Mouse (Mus musculus): Measurements from ENCODE around the gene 2310061I04Rik. TPM values are rescaled to one million over a fixed set of nuclear protein-coding genes. Genes with fewer than 3 reads are reported as not detected.

The 2310061I04Rik gene
- polyA plus RNA-seq, 1 experiment from 2014 or later: 22.7 TPM

DNA sequence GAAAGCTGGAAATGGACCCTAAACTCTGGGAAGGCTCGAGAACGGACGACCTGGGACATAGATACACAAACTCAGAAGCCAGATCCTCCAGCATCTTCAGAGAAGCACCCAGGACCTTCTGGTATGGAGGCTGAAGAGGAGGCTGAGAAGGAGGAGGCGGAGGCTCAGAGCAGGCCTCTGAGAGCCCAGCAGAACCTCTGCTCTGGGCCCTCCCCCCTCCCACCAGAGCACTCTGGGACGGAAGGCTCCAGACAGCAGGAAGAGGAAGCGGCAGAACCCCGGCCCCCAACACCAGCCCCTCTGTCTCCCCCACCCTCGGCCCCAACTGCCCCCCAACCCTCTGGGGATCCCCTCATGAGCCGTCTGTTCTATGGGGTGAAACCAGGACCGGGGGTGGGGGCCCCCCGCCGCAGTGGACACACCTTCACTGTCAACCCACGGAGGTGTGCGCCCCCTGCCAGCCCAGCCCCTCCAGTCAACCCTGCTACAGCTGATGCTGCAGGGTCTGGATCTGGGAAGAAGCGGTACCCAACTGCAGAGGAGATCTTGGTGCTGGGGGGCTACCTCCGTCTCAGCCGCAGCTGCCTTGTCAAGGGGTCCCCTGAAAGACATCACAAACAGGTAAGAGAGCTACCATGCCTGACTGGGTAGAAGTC is 28.9 kb downstream of the 2310061I04Rik start:
- H3K4me1 ChIP-seq (ENCODE audit: control insufficient read depth, insufficient read depth, low read length): peaks cover 39% of the 10 kb centered on the region
- WGBS: 42% methylated on average over 17 of the region's 17 CpGs
- H3K36me3 ChIP-seq (ENCODE audit: control insufficient read depth, insufficient read depth, low read length): peaks cover 11% of the 10 kb centered on the region

DNA sequence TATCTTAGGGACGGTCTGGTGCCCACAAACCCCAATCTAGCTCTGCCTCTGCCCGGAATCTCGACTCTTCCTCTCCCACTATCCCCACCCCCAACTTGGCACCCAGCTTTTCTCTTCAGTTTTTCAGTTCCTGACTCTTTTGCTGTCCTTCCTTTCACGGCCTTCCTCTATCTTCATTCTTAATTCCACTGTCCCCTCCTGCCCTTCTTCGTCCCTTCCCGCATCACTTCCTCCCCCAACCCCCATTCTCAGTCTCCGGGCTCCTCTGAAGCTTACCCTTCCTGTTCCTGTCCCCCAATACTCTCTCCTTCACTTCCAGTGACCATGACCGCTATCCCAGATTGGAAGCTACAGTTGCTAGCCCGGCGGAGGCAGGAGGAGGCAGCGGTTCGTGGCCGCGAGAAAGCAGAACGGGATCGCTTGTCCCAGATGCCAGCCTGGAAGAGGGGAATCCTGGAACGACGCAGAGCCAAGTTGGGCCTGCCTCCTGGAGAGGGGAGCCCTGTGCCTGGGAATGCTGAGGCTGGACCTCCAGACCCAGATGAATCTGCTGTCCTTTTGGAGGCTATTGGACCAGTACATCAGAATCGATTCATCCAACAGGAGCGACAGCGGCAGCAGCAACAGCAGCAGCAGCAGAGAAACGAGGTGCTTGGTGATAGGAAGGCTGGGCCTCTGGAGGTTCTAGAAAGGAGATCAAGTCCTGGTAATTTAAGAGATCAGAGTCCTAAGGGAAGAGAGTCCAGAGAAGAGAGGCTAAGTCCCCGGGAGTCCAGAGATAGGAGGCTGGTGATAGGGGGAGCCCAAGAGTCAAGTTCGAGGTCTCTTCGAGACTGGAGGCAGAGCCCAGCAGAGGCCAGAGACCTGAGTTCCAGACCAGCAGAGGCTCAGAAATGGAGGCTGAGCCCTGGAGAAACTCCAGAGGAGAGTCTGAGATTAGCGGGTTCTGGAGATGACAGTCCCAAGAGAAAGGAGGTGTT is 30.0 kb downstream of the 2310061I04Rik start:
- H3K4me3 ChIP-seq (ENCODE audit: low read depth, low read length): peak overlapping the region; percentile 61
- peak overlapping the region; percentile 92 for H3K9ac ChIP-seq (ENCODE audit: low read length)
- peak overlapping the region; percentile 77 for H3K4me2 ChIP-seq
- H3K27ac ChIP-seq (ENCODE audit: low read depth, low read length): peak overlapping the region; percentile 99
- peaks cover 11% of the 10 kb centered on the region for H3K36me3 ChIP-seq (ENCODE audit: control insufficient read depth, insufficient read depth, low read length)
- no peak for ATAC-seq (ENCODE audit: low FRiP score)
- H3K27me3 ChIP-seq (ENCODE audit: control insufficient read depth, insufficient read depth, low read length): no peaks in the 10 kb centered on the region
- WGBS: 11% methylated on average over 26 of the region's 26 CpGs
- peak; percentile 92 for DNase-seq (ENCODE audit: low spot score, missing footprints)
- H3K4me1 ChIP-seq (ENCODE audit: control insufficient read depth, insufficient read depth, low read length): peaks cover 36% of the 10 kb centered on the region
- H3K9me3 ChIP-seq (ENCODE audit: control insufficient read depth, low read length): peaks cover 5% of the 10 kb centered on the region

More for the DNA sequence above, 28.9 kb downstream of the 2310061I04Rik start:
- no peak overlapping the region for H3K27ac ChIP-seq (ENCODE audit: low read depth, low read length)
- ATAC-seq (ENCODE audit: low FRiP score): no peak
- H3K9me3 ChIP-seq (ENCODE audit: control insufficient read depth, low read length): peaks cover 5% of the 10 kb centered on the region
- H3K4me2 ChIP-seq: peak overlapping the region; percentile 77
- DNase-seq (ENCODE audit: low spot score, missing footprints): peak; percentile 84
- no peaks in the 10 kb centered on the region for H3K27me3 ChIP-seq (ENCODE audit: control insufficient read depth, insufficient read depth, low read length)
- H3K9ac ChIP-seq (ENCODE audit: low read length): peak overlapping the region; percentile 92
- peak overlapping the region; percentile 61 for H3K4me3 ChIP-seq (ENCODE audit: low read depth, low read length)

DNA sequence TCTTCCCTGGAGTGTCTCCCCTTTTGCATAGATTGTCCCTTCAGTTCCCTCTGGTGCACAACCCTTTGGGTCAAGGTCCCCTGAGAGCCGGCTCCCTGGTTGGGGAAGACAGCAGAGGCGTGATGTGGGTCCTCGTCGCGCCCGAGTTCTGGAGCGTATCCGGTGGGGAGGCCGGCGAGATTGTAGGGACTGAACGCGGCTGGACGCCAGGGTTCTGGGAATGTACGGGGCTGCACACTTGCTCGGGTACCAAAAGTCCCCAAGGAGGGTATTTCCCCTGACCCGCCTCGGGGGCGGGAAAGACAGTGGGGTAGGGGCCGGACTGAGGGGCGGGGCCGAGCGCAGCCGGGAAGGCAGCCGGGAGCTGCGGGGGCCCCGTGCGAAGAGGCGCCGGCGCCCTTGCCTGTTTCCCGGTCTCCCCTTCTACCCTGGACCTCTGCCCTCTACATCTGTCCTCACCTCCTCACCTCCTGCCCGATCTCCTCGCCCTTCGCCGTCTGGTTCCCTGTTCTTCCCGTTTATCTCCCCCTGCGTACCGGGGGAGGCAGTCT is 30.9 kb downstream of the 2310061I04Rik start:
- H3K27ac ChIP-seq (ENCODE audit: low read depth, low read length): peak overlapping the region; percentile 99
- WGBS: 0% methylated on average over 38 of the region's 38 CpGs
- H3K9me3 ChIP-seq (ENCODE audit: control insufficient read depth, low read length): peaks cover 5% of the 10 kb centered on the region
- H3K4me2 ChIP-seq: peak overlapping the region; percentile 77
- H3K4me1 ChIP-seq (ENCODE audit: control insufficient read depth, insufficient read depth, low read length): peaks cover 38% of the 10 kb centered on the region
- peaks cover 10% of the 10 kb centered on the region for H3K36me3 ChIP-seq (ENCODE audit: control insufficient read depth, insufficient read depth, low read length)
- DNase-seq (ENCODE audit: low spot score, missing footprints) (peak; percentile 96), ATAC-seq (ENCODE audit: low FRiP score) (peak; percentile 54)
- H3K9ac ChIP-seq (ENCODE audit: low read length): peak overlapping the region; percentile 92
- no peaks in the 10 kb centered on the region for H3K27me3 ChIP-seq (ENCODE audit: control insufficient read depth, insufficient read depth, low read length)
- peak overlapping the region; percentile 61 for H3K4me3 ChIP-seq (ENCODE audit: low read depth, low read length)

DNA sequence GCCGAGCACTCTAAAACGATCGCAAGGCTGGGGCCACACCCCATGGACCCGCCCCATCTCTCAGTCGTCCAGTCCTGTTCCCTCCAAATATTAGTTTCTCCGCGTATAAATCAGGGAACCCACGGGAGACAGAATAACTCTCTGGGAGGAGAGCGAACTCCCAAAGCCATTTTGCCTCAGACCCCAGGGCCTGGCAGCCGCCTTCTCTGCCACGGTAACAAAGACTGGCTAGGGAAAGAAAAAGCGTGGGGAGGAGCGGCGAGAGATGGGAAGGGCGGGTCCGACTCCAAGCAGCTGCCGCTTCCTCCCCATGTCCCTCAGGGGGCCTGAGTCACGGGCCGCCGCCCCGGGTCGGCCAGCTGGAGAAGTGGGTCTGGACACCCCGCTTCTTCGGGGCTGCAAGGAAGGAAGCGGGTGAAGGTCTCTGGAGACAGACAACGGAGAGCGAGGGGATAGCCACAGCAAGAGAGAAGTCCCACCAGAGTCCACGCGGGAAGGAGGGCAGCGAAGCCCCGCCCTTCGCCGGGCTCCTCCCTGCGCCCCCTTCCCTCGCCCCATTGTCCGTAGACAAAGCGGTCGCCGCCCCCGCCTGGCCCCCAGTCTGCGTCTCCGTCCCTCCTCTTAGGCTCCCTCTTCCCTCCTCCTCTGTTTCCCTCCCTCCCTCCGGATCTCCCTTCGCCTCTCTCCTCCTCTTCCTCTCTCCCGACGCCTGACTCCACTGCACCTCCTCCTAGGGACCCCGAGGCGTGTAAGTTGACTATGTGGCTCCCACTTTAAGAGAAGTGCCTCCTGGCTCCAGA is 31.6 kb downstream of the 2310061I04Rik start, which contains the start of gene Ppp1r18:
Gene Ppp1r18, plus strand, starts transcription at position 113 of the 800 bp plus-strand sequence.
- under 1% methylated on average over 46 of the region's 48 CpGs for WGBS

DNA sequence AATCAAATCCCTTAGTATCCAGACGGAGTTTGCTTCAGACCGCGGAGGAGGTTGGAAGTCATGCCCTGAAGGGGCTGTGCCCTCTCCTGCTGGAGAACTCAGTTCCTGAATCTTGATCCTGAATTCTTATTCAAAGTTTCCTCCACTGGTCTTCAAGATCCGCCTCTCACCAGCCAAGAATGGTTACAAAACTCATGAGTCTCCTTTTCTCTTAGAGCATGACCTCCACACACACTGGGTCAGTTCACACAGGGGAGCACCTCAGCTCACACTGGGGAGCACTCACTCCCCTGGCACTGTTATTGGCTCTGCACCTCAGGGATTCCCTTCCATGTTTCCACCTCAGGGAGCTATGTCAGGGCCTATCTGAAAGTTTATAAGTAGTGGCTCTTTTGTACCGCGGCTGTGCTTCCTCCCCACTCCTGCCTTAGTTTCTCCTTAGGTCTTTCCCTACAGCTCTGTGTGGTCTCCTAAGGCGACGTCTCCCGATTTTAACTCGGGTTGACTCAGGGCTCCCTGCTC is 32.3 kb downstream of the 2310061I04Rik start:
- Histone ChIP-seq H3K4me1 (ENCODE audit: control insufficient read depth, insufficient read depth, low read length) (peaks cover 41% of the 10 kb centered on the region), H3K9me3 (ENCODE audit: control insufficient read depth, low read length) (no peaks in the 10 kb centered on the region), H3K27me3 (ENCODE audit: control insufficient read depth, insufficient read depth, low read length) (no peaks in the 10 kb centered on the region), H3K4me3 (ENCODE audit: low read depth, low read length) (peak overlapping the region; percentile 61), H3K9ac (ENCODE audit: low read length) (peak overlapping the region; percentile 92), H3K27ac (ENCODE audit: low read depth, low read length) (peak overlapping the region; percentile 99), H3K36me3 (ENCODE audit: control insufficient read depth, insufficient read depth, low read length) (no peaks in the 10 kb centered on the region), H3K4me2 (peak overlapping the region; percentile 77)
- DNase-seq (ENCODE audit: low spot score, missing footprints) (no peak), ATAC-seq (ENCODE audit: low FRiP score) (no peak)
- WGBS: 22% methylated on average over 10 of the region's 10 CpGs

More for the DNA sequence above, 31.6 kb downstream of the 2310061I04Rik start, which contains the start of gene Ppp1r18:
- peak; percentile 81 for ATAC-seq (ENCODE audit: low FRiP score)
- H3K4me3 ChIP-seq (ENCODE audit: low read depth, low read length): peak within 1 kb of the TSS; percentile 61
- peaks cover 40% of the 10 kb centered on the region for H3K4me1 ChIP-seq (ENCODE audit: control insufficient read depth, insufficient read depth, low read length)
- H3K36me3 ChIP-seq (ENCODE audit: control insufficient read depth, insufficient read depth, low read length): peaks cover 3% of the 10 kb centered on the region; the same call in 1 of the 2 replicates
- peak; percentile 98 for DNase-seq (ENCODE audit: low spot score, missing footprints)
- H3K27me3 ChIP-seq (ENCODE audit: control insufficient read depth, insufficient read depth, low read length): no peaks in the 10 kb centered on the region
- H3K9me3 ChIP-seq (ENCODE audit: control insufficient read depth, low read length): no peaks in the 10 kb centered on the region
- peak within 1 kb of the TSS; percentile 92 for H3K9ac ChIP-seq (ENCODE audit: low read length)
- H3K27ac ChIP-seq (ENCODE audit: low read depth, low read length): peak within 1 kb of the TSS; percentile 99
- H3K4me2 ChIP-seq: peak within 1 kb of the TSS; percentile 77

DNA sequence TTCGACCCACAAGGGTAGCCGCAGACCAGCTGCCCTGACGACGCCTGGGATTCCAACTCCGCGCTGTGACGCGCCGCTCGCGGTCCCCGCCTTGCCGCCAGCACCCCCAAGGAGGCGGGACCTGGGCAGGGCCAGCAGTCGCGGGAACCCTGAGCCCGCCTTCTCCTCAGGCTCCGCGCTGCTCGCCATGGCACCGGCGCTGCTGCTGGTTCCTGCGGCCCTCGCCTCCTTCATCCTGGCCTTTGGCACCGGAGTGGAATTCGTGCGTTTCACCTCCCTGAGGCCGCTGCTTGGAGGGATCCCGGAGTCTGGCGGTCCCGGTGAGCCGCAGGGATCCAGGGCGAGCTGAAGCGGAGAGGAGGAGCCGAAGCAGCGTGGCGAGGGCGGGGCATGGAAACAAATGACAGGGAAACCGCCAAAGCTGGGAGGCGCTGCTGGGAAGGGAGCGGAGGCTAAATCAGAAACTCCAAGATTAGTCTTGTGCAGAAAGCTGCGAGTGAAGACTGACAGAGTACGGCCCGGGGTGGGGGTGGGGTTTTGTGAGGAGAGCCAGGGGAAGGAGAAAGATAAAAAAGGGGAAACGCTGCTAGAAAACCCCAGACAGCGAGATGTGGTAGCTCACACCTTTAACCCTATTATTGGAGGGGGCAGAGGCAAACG is 35.9 kb downstream of the 2310061I04Rik start, which contains the start of gene Nrm:
Gene Nrm, plus strand, starts transcription at position 121 of the 660 bp plus-strand sequence.
- peak within 1 kb of the TSS; percentile 69 for H3K4me3 ChIP-seq (ENCODE audit: low read depth, low read length)
- ATAC-seq (ENCODE audit: low FRiP score) (peak; percentile 90), DNase-seq (ENCODE audit: low spot score, missing footprints) (peak; percentile 98)
- peak within 1 kb of the TSS; percentile 91 for H3K27ac ChIP-seq (ENCODE audit: low read depth, low read length)
- H3K4me2 ChIP-seq: peak within 1 kb of the TSS; percentile 66
- peaks cover 4% of the 10 kb centered on the region for H3K36me3 ChIP-seq (ENCODE audit: control insufficient read depth, insufficient read depth, low read length)
- H3K9me3 ChIP-seq (ENCODE audit: control insufficient read depth, low read length): no peaks in the 10 kb centered on the region
- H3K4me1 ChIP-seq (ENCODE audit: control insufficient read depth, insufficient read depth, low read length): peaks cover 14% of the 10 kb centered on the region
- under 1% methylated on average over 47 of the region's 47 CpGs for WGBS
- H3K9ac ChIP-seq (ENCODE audit: low read length): peak within 1 kb of the TSS; percentile 86
- H3K27me3 ChIP-seq (ENCODE audit: control insufficient read depth, insufficient read depth, low read length): no peaks in the 10 kb centered on the region

DNA sequence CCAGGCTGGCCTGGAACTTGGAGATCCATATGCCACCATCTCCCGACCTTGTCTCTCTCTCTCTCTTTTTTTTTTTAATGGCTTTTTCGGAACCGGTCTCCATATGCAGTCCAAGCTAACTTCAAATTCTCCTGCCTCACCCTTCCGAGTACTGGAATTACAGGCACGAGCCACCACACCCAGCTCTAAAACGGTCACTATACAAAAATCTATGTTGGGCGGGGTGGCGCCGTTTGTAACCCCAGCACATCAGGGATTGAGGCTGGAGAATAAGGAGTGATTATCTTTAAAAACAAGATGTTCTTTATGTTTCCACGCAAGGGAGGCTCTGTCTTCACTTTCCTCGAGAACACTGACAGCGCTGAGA is 36.4 kb downstream of the 2310061I04Rik start:
- Histone ChIP-seq H3K4me2 (peak overlapping the region; percentile 66), H3K27ac (ENCODE audit: low read depth, low read length) (peak overlapping the region; percentile 91), H3K9me3 (ENCODE audit: control insufficient read depth, low read length) (no peaks in the 10 kb centered on the region), H3K9ac (ENCODE audit: low read length) (peak overlapping the region; percentile 86), H3K36me3 (ENCODE audit: control insufficient read depth, insufficient read depth, low read length) (peaks cover 4% of the 10 kb centered on the region), H3K4me1 (ENCODE audit: control insufficient read depth, insufficient read depth, low read length) (peaks cover 14% of the 10 kb centered on the region), H3K27me3 (ENCODE audit: control insufficient read depth, insufficient read depth, low read length) (no peaks in the 10 kb centered on the region), H3K4me3 (ENCODE audit: low read depth, low read length) (peak overlapping the region; percentile 69)
- WGBS: 6% methylated on average over 12 of the region's 12 CpGs
- ATAC-seq (ENCODE audit: low FRiP score) (no peak), DNase-seq (ENCODE audit: low spot score, missing footprints) (no peak)

Data from midbrain, embryonic 11.5 days (tissue).